Mouse (Mus musculus): ENCODE measurements around the gene Cdh5. TPM values are rescaled to one million over a fixed set of nuclear protein-coding genes. Genes with fewer than 3 reads are reported as not detected.
"Not testable (repeated sequence)": the region's sequence is repeated elsewhere in the genome, so short reads cannot be mapped to it uniquely, and the experiment has no call there.

The Cdh5 gene
- total RNA-seq, 2 experiments from 2014 or later, result 33.7 to 40.2 TPM

DNA sequence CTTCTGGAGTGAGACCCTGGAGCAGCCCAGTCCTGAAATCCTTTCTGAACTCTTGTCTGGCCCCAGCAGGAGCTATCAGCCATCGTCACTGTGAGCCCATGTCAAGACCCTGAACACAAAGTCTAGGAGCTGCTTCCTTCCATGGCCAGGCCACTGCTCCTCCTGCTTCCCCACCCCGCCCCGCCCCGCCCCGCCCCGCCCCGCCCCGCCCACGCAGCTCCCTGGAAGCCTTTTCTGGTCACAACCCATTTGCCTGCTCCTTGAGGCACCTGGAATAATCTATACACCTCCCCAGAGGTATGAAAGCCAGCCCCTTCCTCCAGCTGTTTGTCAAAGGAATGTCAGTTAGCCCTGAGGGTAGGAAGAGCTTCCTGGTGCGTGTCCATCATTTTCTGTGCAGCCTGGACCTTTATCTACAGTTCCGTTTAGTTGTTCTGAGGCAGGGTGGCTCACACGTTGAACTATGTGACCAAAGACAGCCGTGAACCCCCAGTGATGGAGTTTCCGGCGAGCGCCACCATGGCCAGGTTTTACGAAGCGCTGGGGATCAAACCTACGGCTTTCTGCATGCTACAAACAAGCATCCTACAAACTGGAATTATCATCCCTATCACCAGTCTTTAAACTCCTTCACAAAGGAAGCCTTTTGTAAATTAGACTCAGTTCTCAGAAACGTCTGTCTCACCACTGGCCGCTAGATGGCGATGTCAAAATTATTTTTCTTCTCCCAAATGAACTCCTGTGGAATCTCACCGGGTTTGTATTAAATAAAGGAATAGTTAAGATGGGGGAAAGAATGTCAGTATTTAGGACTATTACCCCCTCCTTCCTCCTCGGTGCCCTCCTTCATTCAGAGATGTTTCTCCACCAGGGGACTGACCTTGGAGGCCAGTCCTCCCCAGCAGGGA, 10.2 kb upstream of the Cdh5 start:
- not testable (repeated sequence) for DNase-seq (ENCODE audit: low spot score)

DNA sequence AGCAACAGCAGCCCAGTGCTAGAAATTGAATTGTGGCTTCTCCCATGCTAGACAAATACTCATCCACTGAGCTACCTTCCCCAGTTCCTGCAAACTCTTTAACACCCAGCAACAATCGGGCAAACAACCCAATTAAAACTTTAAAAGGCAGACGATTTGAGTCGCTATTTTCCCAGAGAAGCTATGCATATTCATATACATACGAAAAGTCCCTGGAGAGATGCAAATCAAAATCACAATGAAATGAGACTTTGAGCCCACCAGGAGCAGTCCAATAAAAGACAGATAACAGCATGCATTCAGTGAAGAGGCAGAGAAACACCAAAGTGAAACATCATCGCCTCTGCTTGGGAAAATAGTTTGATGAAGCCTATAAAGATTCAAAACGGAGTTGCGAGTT, 8.1 kb upstream of the Cdh5 start:
- no peak for DNase-seq (ENCODE audit: low spot score)

DNA sequence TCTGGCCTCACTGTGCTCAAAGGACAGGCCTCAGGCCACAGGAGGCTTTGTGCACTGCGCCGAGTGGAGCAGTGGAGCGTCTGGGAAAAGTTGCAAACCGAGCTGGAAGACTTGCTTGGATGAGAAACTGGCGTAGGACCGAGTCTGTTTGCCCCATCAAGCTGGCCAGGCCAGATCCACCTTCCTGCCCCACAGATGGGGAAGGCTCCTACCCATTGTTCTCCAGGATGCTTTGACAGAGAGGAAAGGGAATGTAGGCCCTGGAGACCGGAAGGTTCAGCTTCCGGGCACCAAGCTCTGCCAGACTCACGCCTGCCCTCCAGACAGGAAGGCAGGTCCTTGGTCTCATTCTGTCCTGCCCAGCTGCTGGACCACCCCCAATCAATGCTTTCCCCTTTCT, 5.8 kb upstream of the Cdh5 start:
- no peak for DNase-seq (ENCODE audit: low spot score)

DNA sequence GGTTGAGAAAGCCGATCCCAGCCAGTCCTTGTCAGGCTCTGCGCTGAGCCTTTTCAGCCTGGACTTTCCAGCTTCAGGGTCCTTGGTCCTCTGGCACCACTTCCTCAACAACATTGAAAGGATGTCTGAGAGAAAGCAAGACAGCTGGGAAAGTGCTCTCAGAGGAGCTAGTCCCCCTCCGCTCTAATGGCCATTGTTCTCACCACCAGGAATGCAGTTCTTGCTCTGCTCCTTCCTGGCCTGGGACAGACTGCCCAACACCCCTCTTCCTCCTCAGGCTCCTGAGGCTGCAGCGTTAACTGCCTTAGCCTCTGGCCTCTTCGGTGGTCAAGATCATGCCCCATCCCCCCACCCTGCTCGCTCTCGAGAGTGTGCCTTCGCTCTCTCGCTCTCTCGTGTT, 4.8 kb upstream of the Cdh5 start:
- DNase-seq (ENCODE audit: low spot score), result no peak

DNA sequence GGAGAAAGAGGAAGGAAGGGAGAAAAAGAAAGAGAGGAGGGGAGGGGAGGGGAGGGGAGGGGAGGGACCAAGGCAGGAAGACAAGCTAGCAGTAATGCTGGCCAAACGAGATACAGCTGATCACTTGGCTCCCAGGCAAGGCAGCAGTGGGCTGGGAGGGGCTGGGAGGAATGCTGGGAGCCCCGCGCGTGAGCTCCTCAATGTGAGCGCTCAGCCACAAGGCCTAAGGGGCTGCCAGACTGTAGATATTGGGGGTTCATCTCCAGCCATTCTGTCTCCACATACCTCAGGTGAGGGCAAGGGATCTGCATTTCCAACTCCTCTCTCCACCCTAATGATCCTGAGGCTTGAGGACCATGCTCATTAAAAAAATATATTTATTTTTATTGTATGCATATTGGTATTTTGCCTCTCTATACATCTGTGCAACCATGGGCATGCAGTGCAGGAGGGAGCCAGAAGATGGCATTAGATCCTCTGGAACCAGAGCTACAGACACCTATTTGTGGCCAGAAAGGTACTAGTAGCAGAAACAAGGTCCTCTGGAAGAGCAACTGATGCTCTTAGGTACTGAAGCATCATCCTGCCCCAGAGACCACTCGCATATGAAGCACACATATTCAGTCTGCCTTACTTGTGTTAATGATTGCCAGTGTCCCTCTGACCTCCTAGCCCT, 2.6 kb upstream of the Cdh5 start:
- DNase-seq (ENCODE audit: low spot score), result no peak

DNA sequence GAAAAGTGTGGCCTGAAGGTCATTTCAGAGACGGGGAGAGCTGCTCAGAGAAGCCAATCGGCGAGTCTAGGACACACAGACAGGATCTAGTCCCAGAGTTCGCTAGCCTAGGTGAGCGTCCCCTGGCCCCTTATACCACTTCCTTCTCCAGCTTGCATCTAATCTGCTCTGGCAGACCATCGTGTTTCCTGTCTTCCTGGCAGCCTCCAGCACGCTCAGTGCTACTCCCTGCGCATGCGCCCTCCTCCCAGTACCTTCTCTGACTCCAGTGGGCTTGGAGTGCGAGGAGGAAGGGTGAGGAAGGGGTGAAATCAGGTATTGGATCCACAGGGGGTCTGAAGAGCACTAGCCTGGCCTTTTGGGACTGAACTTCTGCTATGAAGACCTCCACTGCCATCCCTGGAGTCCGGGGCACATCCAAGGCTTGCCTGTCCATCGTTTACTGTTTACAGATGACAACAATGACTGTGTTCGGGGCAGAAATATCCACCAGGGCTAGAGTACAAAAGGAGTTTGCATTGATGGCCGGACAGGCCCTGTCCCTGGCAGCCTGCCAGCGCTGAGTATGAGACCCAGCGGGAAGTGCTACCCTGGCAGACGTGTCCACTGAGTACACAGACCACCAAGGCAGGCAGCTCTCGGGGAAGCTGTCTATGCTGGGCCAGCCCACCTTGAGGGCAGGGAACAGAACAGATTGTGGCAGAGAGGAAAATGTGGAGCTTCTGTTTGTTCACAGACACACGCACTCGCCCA, 1.9 kb upstream of the Cdh5 start:
- no peak for DNase-seq (ENCODE audit: low spot score)

DNA sequence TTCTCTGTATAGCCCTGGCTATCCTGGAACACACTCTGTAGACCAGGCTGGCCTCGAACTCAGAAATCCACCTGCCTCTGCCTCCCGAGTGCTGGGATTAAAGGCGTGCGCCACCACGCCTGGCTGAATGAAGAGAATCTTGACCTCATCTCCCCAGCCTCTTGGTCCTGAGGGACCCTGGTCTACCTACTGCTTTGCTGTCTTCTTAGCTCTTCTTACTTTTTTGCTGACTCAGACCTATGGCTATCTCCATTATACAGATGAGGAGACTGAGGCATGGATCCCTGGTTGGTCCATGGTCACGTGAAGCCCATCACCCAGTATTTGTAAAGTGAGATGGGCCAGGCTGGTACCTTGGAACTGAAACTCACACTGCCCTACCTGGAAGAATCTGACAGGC, 701 bp upstream of the Cdh5 start:
- not testable (repeated sequence) for DNase-seq (ENCODE audit: low spot score)

DNA sequence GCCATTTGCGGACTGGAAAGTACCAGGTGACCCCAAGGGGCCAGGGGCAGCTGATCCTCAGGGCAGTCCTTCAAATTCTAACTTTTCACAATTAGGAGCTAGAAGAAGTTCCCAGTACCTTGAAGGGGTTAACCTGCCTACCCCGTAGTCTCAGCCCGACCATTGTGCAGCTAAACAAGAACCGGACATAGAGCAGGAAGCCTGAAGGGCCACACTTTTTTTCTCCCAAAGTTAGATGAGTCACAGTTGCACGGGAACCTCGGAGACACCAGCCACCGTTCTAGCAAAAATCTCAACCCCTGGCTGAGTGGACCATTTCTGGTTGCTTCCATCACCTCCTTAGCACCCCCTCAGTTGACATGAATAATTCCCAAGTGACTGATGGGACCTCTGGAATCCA, 2.0 kb downstream of the Cdh5 start:
- DNase-seq (ENCODE audit: low spot score), result no peak

DNA sequence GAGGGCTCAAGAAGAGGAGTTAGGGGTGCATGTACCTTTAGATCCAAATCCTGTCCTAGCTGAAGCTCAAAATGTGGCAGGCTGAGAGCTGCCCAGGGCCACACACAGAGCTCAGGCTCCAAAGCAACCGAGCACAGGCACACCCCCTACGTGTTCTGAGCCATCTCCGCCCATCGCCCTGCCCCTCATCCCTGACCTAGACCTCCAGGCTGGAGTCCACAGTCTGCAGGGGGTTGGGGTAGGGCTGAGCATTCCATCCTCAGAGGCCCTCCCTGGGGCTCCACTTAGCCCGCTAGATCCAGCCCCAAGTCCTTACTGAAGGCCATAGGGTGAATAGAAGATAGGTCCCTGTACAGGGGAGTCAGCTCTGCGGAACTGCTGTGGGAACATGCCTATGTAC, 4.3 kb downstream of the Cdh5 start:
- no peak for DNase-seq (ENCODE audit: low spot score)

DNA sequence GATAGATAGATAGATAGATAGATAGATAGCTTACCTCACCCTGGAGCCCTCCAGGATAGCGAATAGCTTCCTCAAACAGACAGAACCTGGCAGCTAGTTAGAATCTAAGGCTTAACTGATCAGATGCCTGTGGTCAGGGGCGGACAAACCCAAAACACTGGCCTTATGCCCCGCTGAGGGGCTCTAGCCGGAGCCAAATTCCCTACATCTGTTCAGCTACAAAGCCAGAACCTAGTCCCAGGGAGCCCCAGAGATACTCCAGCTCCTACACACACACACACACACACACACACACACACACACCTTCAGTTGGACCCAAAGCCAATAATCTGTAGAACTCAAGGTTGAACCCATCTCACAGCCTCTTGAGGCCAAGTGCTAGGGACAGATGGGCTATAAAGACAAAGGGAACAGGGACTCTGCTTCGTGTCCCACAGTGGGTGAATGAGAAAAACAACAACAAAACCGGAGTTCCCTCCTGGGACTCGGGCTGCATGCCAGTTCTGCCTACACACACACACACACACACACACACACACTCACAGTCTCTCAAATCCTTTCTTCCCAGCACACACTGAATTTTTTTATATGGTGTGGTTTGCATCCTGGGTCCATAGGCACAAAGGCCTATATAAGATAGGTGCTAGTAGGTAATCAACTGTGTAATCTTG, 5.0 kb downstream of the Cdh5 start:
- DNase-seq (ENCODE audit: low spot score), result no peak

DNA sequence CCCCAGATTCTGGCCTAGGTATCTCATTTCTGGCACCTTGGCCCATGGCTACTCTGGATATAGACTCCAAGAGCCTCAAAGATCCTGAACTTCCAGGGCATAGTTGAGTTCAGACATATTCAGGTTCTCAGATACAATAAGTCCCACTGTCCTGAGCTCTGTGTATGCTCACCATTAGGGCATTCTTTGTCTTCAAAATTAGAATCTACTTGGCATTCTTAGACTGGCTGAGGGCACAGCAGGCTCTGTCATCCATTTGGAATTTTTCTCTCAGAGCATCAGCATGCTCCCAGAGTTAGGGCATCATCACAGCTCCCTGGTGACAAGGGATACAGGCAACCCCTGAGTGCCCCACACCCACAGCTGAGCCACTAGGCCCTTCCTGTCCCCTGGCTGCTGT, 5.7 kb downstream of the Cdh5 start:
- no peak for DNase-seq (ENCODE audit: low spot score)

DNA sequence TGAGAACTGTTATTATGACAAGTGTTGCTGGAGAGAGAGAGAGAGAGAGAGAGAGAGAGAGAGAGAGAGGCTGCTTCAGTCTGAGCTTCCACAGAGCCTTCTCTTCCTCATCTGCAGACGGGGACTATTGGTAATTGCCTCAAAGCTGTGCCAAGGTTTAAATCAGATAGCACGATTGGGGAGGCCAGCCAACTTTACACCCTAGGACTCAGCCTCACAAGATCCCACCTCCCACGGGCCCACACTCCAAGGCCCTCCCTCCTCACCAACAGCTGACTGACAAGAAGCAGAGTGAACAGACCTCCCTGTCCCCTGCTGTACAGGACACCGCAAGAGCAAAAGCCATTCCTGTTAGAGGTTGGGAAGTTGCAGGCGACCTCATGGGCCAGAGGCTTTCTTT, 6.6 kb downstream of the Cdh5 start:
- no peak for DNase-seq (ENCODE audit: low spot score)

DNA sequence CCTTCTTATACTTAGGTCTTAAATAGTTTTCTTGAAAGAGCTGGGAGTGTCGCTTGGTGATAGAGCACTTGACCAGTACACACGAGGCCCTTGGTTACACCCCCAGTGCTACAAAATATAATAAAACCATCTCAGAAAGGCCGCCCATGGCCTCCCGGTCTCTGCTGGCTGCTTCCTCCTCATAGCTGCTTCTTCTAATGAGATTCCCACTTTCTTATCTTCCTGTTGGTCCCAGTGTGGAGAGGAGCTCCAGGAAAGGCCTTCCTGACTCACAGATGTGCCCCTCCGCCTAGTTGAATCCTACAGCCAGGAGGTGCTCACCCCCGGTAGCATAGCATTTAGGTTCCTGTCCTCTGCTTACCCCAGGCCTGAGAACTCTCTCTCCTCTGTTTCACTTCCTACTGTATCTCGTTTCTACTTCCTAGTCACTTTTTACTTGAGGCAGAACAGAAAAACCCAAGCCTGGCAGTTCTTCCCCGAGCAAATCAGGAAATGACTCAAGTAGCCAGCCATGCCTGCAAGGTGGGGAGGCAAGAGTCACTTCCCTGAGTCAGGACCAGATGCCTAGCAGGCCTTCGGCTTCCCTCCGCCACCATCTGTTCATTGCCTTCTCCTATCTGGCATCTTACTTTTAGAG, 9.2 kb downstream of the Cdh5 start:
- DNase-seq (ENCODE audit: low spot score), result no peak

DNA sequence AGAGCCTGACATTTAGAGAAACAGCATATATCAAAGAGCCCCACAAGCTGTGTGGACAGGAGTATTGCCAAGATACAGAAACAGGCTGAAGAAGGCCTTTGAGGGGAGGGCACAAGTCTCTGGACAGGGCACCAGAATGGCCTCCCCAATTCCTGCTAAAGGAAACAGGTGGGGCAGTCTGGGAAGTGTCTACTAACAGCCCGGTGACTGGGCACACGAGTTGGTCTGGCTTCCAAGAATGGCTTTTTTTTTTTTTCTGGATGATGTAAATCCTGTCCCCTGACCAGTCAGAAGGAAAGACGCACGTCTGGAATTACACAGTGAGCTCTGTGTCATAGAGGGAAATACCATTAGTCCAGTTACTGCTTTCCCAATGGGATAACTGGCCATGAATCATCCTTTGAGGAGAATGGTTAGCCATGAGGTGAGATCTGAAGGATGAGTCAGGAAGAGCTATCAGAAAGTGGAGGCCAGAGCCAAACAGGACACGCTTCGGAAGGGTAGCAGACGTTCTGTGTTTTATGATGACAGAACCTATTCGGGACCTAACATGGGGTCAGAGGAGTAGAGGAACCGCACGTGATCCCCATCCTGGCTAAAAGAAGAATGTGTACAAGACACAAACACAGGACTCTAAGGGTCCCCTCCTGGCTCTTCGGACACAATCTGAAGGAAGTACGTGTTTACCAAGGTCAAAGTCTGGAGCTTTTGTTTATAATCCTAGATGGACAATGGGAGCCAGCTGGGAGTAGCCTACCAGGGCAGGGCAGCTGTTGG, 20.4 kb downstream of the Cdh5 start:
- DNase-seq (ENCODE audit: low spot score), result no peak

DNA sequence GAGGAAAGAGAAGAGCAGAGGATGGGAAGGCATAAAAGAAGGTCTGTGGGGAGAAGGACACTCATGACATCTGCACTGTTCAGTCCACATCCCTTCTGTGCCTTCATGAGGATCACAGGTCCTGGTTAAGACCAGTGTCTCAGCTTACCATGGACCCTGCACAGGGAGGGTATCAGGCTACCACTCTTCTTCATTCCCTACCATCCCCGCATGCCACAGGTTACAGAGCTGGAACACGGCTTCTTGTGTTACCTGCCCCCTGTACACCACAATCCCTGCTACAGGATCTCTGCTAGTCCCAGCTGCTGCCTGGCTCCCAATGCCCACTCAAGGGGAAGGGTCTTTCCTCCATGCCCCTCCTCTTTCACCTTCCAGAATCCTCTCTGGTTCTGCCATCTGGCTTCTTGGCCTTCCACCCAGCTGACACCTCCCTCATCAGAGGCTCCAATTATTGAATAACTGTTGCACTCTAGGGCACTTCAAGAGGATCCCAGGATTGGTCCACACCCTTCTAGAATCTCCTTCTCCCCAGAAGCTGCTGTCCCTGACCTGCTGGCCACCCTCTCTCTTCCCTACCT, 21.7 kb downstream of the Cdh5 start:
- DNase-seq (ENCODE audit: low spot score), result no peak

DNA sequence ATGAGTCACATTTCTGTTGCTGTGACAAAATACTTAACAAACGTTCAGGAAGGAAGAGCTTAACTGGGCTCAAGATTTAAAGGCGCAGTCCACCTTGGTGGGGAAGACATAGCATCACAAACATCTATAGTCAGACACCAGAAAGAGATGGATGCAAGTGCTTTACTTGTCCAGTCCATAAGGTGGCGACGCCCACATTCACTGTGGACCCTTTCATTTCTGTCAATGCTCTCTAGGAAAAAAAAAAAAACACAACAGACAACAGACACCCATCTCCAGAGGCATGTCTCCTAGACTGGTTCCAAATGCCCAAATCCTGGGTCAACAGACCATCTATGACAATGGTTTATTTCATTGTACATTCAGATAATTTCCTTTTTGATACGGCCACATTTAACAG, 23.1 kb downstream of the Cdh5 start:
- DNase-seq (ENCODE audit: low spot score), result no peak

DNA sequence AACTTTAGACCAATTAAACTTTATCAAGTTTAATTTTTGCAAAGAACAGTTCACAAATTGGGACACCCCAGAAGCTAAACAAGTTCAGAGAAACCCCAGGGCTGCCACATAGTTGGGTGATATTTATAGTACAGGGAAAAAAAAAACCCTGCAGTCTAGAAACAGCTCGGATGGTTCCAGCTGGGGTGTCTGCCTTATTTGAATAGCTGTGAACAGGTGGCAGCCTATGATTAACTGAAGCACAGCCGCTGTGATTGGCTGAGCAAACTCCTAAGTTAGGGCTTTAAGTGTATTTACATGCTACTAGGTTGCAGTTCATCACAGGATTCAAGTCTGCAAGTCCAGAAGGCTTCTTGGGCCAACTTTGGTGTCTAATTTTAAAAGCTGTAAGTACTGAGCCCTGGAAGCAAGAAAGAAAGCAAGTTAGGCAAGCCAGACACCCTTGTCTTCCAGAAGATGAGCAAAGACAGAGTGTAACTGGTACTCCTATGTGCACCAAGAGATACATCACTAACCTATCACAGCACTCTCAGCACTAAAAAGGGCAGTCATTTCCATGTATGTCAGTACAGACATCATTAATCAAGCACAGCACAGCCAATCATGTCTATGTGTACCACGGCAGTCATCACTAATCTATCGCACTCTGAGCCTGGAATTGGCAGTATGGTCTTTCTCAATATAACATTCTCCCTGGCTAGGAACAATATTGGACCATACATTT, 25.9 kb downstream of the Cdh5 start:
- DNase-seq (ENCODE audit: low spot score), result peak; percentile 67

DNA sequence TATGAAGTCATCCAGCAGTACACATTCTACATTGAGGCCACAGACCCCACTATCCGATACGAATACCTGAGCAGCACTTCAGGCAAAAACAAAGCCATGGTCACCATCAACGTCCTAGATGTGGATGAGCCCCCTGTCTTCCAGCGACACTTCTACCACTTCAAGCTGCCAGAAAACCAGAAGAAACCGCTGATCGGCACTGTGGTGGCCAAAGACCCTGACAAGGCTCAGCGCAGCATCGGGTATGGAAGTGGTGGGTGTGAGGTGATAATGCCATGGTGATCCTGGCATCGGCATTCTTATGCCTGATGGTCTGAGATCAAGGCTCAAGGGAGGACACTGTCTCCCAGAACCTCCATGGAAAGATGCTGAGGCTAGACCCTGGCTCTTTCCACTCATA, 29.5 kb downstream of the Cdh5 start:
- no peak for DNase-seq (ENCODE audit: low spot score)

DNA sequence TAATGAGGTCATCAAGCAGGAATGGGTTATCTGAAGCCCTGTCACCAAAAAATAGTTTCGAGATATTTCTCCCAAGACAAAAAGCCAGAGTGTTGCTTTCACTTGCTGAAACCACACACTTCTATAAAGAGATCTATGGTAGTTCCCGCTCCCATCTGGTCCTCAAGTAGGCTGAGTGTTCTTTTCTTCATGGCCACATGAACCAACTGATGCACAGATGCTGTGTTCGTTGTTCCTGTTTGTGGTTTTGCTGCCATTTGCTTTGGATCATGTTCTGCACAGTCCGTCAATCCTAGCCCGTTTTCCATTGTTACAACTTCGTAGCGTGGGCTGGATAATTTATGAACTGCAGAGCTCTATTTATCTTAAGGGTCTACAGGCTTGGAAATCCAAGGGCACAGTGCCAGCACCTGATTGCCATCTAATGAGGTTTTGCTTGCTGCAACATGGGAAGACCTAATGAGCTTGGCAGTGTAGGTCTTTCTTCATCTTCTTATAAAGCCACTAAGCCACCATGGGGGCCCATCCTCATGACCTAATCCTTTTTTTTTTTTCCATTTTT, 30.1 kb downstream of the Cdh5 start:
- no peak for DNase-seq (ENCODE audit: low spot score)

Data from gastrocnemius, adult 18-20 months (tissue).